Mouse (Mus musculus) liver (tissue): ENCODE measurements at regions not wholly inside any gene's neighbourhood (a gene's known extent, or its start where the extent isn't known, plus 50 kb on each side); places are given as distances from the start of the nearest gene placed in this dataset.

Experiments used
- DNase-seq: peaks from one replicate; pipeline ENCODE4 v3.0.0-alpha.2; 2020; ENCODE audit warnings: mixed read lengths

DNA sequence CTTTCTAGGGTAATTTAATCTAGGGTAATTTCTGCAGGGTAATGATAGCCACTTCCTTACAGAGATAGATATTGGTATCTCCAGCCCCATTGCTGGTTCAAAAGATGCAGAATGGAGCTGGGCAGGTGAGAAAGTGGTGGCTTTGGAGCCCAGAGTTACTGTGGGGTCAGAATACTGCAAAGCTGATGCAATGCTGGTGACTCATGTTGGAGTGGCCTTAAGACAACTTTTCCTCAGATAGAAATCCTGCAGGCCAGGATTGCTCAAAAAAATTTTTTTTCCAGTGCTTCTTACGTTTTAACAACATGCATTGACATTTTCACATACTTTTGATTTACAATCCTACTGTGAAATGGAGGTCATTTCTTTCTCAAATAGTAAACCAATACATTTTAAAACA, 305.8 kb downstream of the Isl1 start:
- no peak for DNase-seq

DNA sequence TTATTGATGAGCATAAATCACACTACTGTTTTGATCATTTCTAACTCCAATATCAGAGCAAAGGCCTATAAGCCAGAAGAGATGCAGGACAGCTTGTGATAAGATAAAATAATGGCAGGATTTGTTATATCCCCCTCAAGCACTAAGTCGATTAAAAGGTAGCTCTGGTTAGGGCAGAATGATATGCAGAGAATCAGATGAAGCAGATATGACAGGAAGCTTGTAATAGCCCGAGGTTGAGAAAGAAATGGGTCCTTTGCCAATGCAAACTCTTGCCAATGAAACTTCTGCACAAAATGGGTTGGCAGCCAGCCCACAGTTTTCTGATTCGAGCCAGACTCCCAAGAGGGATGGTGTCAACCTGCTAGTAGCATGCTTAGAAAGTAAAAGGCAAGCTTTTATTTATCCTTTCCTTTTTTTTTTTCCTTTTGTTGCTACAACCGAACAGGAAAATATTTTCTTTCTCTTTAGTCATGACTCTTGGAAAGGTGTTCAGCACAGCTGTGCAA, 307.0 kb downstream of the Isl1 start:
- no peak for DNase-seq

DNA sequence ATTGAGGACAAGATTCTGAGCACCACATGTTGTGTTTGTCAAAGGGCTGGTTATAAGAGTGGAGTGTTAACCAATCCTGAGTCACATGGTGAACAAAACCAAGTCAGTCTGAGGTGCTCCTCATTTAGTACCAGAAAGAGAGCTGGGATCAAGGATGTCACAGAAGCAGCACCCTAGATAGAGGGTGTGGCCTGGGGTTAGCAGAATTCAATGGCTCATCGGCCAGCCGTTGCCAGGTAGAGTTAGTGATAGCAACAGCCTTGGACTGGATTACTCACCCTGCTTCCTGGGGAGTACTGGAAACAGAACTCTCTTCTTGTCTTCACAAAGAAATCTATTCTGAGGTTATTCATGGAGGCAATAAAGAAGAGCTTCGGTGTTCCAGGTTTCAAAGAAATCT, 318.9 kb downstream of the Isl1 start:
- no peak for DNase-seq

DNA sequence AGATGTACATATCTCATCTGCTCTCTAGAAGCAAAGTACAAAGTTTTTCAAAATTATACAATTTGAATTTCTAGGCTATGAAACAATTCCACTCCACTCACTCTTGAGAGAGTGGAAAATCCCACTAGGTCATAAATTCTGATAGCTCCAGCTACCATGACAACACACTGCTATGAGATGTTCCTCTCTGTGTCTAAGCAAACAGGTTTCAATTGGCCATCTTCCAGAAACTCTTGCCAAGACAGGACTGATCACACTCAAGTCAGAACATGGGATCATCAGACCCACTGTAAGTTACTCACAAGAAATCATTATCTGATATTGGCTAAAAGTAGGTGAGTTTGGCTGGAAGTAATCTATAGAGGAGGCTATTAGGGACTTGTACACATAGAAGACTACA, 320.4 kb downstream of the Isl1 start:
- no peak for DNase-seq

DNA sequence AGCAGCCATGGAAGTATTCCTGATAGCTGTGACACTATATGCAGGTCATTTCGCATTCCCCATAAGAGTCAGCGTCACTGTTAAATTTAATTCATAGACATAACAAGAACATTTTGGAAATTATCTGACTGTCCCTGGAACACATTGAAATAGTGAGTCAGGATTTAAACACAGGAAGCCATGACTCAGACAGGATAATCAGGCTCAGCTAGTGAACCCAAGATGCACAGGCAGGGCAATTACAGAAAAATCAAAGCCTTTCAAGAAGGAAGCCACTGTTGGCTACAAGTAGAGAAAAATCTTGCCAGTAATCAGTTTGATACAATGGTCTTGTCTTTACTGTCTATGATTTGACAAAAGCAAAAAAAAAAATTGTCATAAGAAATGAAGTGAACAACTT, 323.2 kb downstream of the Isl1 start:
- DNase-seq = no peak

DNA sequence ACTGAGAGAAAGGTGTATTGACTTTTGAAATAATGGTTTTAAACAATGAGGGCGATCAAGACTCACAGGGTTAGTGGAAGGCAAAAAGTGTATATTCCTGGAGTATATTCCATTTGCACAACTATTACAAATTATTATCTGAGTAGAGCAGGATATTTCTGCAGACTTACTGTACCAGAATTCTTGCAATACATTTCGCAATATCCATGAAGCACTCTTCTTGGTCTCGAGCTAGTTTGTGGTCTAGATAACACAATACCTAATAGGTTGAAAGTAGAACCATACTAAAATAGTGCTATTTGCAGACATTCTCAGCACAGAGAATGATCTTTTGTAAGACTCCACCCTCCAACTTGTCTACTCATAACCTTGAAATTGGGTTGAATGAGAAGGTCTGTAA, 323.8 kb downstream of the Isl1 start:
- DNase-seq = no peak

DNA sequence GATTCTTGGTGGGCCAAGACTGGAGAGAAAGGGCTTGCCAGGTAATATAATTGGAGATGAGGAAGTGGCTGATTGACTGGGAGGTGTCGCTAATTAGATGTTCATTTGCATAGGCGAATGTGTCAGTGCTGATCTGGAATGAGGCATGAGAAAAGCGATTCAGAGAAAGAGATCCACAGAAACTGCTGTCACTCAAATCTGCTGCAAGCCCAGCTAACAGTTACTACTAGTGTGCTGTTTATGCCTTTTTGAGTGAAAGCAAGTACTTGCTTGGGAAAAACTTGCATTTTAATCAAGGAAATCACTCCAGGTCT, 331.6 kb downstream of the Isl1 start:
- DNase-seq = no peak

DNA sequence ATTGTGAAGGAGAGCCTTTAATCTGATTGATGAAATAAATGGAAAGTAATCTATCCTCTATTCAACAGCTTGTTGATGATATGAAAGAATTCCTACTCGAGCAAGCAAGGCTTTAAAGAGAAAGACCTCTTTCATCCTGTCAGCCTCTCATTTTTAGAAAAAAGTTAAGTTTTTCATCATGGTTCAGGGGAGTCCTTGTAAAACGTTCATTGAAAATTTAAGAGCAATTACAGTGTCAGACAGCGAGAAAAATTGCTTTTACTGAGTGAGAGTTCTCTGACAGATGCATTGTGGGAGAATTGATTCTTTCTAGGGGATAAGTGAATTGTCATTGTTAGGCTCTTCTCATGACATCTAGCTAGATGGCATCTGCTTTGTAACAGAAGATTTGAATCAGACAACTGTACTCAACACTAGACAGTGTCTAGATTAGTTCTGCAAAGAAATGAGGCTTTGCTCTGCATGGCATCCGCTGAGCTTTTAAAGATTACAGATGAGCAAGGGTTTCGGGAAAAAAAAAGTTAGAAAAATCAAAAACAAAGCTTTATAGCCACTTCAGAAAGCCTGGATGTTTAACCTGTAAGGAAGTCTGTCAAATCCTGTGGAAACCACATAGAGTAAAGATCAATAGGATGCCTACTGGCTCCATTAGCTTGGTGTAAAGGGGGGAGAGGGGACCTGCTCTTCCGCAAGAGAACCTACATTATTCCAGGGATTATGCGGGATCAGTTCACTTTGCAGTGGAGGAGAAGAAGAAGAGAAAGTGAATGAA, 332.2 kb downstream of the Isl1 start:
- no peak for DNase-seq
